Mouse (Mus musculus) intestine, embryonic 16.5 days (tissue): ENCODE measurements around the gene Gm37419. TPM values are rescaled to one million over a fixed set of nuclear protein-coding genes. Genes with fewer than 3 reads are reported as not detected.
A peak's percentile ranks its signal among the peaks of the same experiment; 100 is the strongest.

Experiments
- ATAC-seq: fragments of 200-750 bp; cut with Nextera tagmentation; 2 replicates; pipeline ENCODE4 v1.8.0; 2017; ENCODE audit warnings: moderate TSS enrichment, moderate library complexity
- H3K27ac ChIP-seq: fragments of 300-500 bp; sonication (generic); 2 replicates; pipeline ENCODE4 v1.5.1; 2014; ENCODE audit warnings: mild to moderate bottlenecking, low read length
- H3K27me3 ChIP-seq: fragments of 300-500 bp; sonication (generic); replicated peaks from 2 replicates; pipeline ENCODE4 v1.6.1; 2014; ENCODE audit warnings: low read length, control low read depth, mixed read lengths; ENCODE audit not compliant: control insufficient read depth, insufficient read depth
- H3K36me3 ChIP-seq: fragments of 300-500 bp; sonication (generic); 2 replicates; pipeline ENCODE4 v1.6.1; 2014; ENCODE audit warnings: low read length, control low read depth; ENCODE audit not compliant: control insufficient read depth, insufficient read depth
- H3K4me1 ChIP-seq: fragments of 300-500 bp; sonication (generic); 2 replicates; pipeline ENCODE4 v1.6.1; 2014; ENCODE audit warnings: low read length, control low read depth, mixed read lengths; ENCODE audit not compliant: control insufficient read depth, insufficient read depth
- H3K4me2 ChIP-seq: fragments of 300-500 bp; sonication (generic); 2 replicates; pipeline ENCODE4 v1.6.1; 2014; ENCODE audit warnings: low read depth, low read length, control low read depth
- H3K4me3 ChIP-seq: fragments of 300-500 bp; sonication (generic); 2 replicates; pipeline ENCODE4 v1.5.1; 2014; ENCODE audit warnings: mild to moderate bottlenecking, low read length
- H3K9ac ChIP-seq: fragments of 300-500 bp; sonication (generic); 2 replicates; pipeline ENCODE4 v1.6.1; 2014; ENCODE audit warnings: low read depth, low read length
- H3K9me3 ChIP-seq: fragments of 300-500 bp; sonication (generic); 2 replicates; pipeline ENCODE4 v1.6.1; 2016; ENCODE audit warnings: low read length, control low read depth; ENCODE audit not compliant: control insufficient read depth
- WGBS: fragments of 180-500 bp; shearing (Covaris S2); extraction: QIAGEN DNeasy Blood & Tissue Kit; methylation state at CpG from one replicate; pipeline ENCODE4 v1.1.7; 2014; 5-methylcytosine and 5-hydroxymethylcytosine counted together
- polyA plus RNA-seq: library from polyadenylated mRNA; unstranded; fragments of >200 nt; fragmentation: Nextera tagmentation; extraction: Ambion mirVana; gene quantifications from 2 replicates; pipeline ENCODE4 v1.2.1, GENCODE M21; 2015

The Gm37419 gene
- polyA plus RNA-seq, 1 experiment from 2014 or later, result not detected

DNA sequence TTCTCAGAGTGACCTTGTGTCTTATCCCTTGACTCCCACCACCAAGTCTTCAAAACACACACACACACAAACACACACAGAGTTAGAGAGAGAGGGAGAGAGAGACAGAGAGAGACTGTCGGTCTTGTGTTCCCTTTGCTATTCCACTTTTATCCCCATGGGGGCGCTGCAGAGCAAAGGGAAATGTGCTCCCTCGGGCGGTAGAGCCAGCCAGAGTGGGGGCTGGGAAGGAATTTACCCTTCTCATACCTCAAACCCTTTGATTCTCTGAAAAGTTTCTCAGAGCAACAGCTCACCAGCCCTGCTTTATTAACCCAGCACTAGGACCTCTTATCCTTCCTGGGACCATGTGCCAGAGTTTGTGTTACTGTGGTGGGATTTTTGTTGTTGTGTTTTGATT, 2.9 kb downstream of the Gm37419 start:
- Histone ChIP-seq H3K9me3 (no peaks in the 10 kb centered on the region), H3K9ac (no peak overlapping the region), H3K27ac (no peak overlapping the region), H3K4me1 (peaks cover 19% of the 10 kb centered on the region), H3K4me3 (no peak overlapping the region), H3K27me3 (no peaks in the 10 kb centered on the region), H3K4me2 (no peak overlapping the region), H3K36me3 (no peaks in the 10 kb centered on the region)
- 5% methylated on average over 4 of the region's 4 CpGs for WGBS
- no peak for ATAC-seq

DNA sequence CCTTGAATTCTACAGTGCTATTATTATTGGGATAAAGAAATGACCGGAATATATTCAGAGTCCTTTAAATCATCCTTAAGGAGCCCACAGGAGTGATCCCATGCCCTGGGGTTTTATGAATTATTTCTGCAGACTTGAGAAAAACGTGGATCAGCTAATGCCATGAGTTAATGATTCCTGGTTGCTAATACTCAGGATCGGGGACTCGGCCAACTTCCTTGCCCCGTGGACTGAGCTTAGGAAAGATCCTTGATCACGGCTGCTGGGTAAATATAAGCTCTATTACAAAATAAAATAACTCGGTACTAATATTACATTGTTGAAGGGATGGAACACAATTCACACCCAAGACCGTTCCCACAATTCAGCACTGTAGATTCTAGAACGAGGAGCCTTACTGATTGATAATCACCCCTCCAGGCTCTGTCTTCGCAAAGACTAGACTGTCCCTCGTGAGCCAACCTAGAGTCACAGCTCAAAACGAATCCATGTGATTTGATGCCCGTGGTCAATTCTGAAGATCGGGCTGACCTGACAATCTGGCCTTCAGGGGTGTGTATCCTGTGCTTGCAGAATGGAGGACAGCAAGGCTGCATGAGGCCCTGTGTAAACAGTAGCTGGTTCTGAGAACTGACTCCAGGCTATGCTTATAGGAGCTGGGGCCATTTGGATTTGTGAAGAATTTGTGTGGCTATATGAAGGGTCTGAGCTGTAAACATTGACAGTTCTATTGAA, 3.7 kb downstream of the Gm37419 start:
- peaks cover 15% of the 10 kb centered on the region for H3K4me1 ChIP-seq
- H3K27me3 ChIP-seq, result no peaks in the 10 kb centered on the region
- WGBS, result 79% methylated on average over 14 of the region's 14 CpGs
- no peak overlapping the region for H3K9ac ChIP-seq
- no peaks in the 10 kb centered on the region for H3K36me3 ChIP-seq
- H3K27ac ChIP-seq, result no peak overlapping the region
- no peak for ATAC-seq
- no peak overlapping the region for H3K4me3 ChIP-seq
- H3K4me2 ChIP-seq, result no peak overlapping the region
- no peaks in the 10 kb centered on the region for H3K9me3 ChIP-seq

DNA sequence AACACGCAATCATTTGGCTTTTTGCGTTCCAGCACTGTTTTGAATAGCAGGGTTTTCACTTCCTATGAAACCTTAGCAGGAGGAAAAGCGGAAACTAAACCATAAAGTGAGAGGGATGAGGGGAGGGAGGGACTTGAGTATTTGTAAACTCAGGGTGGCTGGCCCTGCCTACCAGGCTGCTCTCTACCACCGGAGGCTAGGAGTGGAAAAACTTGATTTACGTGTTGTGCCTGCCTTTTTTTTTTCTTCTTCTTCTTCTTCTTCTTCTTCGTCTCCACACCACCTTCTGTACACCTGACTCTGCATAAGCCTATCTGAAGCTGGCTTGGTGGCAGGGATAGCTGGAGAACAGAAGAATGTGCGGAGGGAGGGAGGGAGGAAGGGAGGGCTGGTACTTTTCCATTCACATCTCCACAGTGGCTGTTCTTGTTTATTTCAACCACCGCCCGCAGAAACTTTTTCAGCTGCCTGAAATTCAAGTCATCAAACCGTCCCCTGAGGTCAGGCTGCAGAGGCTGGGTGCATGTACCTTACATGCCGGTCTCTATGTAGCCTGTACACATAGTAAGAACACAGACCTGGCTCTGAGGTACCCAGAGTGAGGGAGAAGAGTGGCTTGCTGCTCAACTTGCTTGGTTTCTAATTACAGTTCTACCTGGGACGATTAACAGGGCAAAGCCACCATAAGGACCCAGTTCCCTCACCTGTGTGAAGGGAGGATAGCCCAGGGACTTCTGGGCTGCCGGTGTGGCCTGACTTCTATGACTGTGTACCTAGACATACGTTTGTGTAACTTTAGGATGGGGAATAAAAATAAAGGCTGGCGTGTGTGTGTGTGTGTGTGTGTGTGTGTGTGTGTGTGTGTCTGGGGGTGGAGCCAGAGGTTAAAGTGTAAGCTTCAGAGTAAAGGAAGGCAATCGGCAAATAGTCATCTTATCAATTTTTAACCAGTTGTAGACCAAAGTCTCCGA, 5.4 kb downstream of the Gm37419 start:
- H3K9me3 ChIP-seq, result no peaks in the 10 kb centered on the region
- H3K27ac ChIP-seq, result peak overlapping the region; percentile 86
- peak overlapping the region; percentile 27 for H3K4me3 ChIP-seq
- peaks cover 15% of the 10 kb centered on the region for H3K4me1 ChIP-seq
- ATAC-seq, result peak; percentile 66
- H3K27me3 ChIP-seq, result no peaks in the 10 kb centered on the region
- peak overlapping the region; percentile 48 for H3K4me2 ChIP-seq
- peak overlapping the region; percentile 52 for H3K9ac ChIP-seq
- H3K36me3 ChIP-seq, result no peaks in the 10 kb centered on the region
- 26% methylated on average over 17 of the region's 17 CpGs for WGBS

DNA sequence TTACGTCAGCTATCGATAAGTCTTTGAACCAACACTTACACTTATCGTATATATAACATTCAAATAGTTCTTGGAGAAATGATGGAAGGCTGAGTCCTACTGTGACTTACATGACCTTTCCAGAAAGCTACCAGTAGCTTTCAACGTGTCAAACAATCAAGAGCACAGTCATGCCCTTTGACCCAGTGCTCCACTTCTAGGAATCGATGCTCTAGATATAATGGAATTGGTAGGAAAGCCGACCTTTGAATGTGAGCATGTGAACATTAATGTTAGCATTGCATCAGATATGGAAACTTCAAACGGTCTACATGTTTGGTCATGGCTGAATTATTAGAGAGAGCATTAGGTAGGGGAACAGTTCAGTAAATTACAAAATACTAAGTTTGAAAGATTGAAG, 8.1 kb downstream of the Gm37419 start:
- WGBS, result 78% methylated on average over 7 of the region's 7 CpGs
- H3K9ac ChIP-seq, result no peak overlapping the region
- H3K4me2 ChIP-seq, result no peak overlapping the region
- H3K27ac ChIP-seq, result no peak overlapping the region
- H3K4me3 ChIP-seq, result no peak overlapping the region
- ATAC-seq, result no peak
- no peaks in the 10 kb centered on the region for H3K36me3 ChIP-seq
- no peaks in the 10 kb centered on the region for H3K27me3 ChIP-seq
- no peaks in the 10 kb centered on the region for H3K9me3 ChIP-seq
- peaks cover 12% of the 10 kb centered on the region; the same call in 1 of the 2 replicates for H3K4me1 ChIP-seq

DNA sequence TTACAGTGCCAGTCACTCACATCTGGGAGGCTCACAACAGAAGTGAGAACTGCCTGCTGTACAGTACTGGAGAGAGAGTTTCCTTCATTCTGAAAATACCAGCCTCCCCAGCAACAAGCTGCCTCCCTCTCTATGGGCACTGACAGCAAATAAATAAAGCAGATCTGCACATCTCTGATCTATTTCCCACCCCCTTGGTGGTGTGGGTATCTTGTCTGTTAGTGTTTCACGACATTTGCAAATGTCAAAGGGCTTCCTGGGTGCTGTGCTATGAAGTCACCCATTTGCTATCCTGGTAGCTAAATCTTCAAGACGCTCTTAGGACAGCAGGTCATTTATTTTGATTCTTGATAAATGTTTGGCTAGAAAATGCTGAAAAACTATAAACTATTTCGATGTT, 8.9 kb downstream of the Gm37419 start:
- Histone ChIP-seq H3K27ac (no peak overlapping the region), H3K4me2 (no peak overlapping the region), H3K36me3 (no peaks in the 10 kb centered on the region), H3K27me3 (no peaks in the 10 kb centered on the region), H3K4me3 (no peak overlapping the region), H3K9ac (no peak overlapping the region), H3K4me1 (peaks cover 10% of the 10 kb centered on the region; the same call in 1 of the 2 replicates), H3K9me3 (no peaks in the 10 kb centered on the region)
- ATAC-seq, result no peak
- WGBS, result 72% methylated on average over 3 of the region's 3 CpGs

DNA sequence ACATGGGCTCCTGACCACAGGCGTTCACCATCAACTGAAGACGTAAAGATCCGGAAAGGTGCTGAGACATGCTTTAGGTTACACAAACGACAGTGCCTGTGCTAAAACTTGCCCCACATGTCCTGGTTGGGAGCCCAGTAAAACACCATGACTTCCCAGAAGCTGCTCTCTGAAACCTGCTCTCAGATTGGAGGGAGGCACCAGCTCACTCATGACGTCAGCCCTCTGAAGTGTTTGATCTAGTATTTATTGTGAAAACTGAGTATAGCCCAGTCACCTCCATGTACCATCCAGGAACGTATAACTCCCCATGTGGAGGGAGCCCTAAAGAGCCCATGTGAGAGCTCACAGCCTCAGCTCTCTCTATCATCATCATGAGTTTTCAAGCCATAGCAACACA, 9.6 kb downstream of the Gm37419 start:
- H3K36me3 ChIP-seq, result no peaks in the 10 kb centered on the region
- no peak overlapping the region for H3K9ac ChIP-seq
- no peak overlapping the region for H3K4me2 ChIP-seq
- peaks cover 9% of the 10 kb centered on the region; the same call in 1 of the 2 replicates for H3K4me1 ChIP-seq
- H3K27me3 ChIP-seq, result no peaks in the 10 kb centered on the region
- no peaks in the 10 kb centered on the region for H3K9me3 ChIP-seq
- WGBS, result 86% methylated on average over 6 of the region's 6 CpGs
- no peak overlapping the region for H3K4me3 ChIP-seq
- no peak overlapping the region for H3K27ac ChIP-seq
- no peak for ATAC-seq

DNA sequence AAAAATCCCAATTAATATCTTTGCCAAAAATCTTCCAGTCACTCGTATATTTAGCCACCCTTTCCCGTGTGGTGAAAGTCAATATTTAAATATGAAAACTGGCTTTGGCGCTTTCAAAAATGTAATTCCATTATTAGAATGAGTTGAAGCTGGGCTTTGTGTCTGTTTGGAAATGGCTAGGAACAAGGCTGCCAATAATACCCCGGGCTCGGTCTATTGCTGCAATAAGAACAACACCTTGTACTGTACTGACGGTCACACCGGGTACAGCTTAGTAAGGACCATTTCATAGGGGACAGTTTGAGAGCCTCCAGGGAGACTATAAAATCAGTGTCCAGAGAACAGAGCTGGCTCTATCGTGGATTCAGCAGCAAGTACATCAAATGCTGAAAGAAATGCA, 17.6 kb downstream of the Gm37419 start:
- H3K9me3 ChIP-seq, result no peaks in the 10 kb centered on the region
- H3K27me3 ChIP-seq, result no peaks in the 10 kb centered on the region
- H3K4me1 ChIP-seq, result no peaks in the 10 kb centered on the region
- H3K9ac ChIP-seq, result no peak overlapping the region
- no peak overlapping the region for H3K27ac ChIP-seq
- no peaks in the 10 kb centered on the region for H3K36me3 ChIP-seq
- no peak overlapping the region for H3K4me3 ChIP-seq
- no peak for ATAC-seq
- 83% methylated on average over 8 of the region's 8 CpGs for WGBS
- H3K4me2 ChIP-seq, result no peak overlapping the region

DNA sequence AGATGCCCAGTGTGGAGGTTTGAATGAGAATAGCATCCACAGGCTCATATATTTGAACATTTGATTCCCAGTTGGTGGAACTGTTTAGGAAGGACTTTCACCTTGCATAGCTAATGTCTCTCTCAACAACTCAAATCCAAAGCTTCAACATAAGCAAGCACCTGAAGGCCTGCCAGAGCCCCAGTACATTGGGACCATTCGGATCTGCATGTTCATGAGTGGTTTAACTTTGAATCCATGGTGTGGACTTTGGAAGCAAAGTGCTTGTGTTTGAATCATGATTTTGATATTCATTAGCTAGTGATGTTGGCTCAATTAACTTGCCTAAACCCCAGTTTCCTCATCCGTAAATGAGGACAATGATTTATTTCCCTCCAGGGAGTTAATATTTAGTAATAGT, 21.6 kb downstream of the Gm37419 start:
- Histone ChIP-seq H3K4me2 (no peak overlapping the region), H3K36me3 (no peaks in the 10 kb centered on the region), H3K9ac (no peak overlapping the region), H3K4me1 (no peaks in the 10 kb centered on the region), H3K9me3 (no peaks in the 10 kb centered on the region), H3K4me3 (no peak overlapping the region), H3K27me3 (no peaks in the 10 kb centered on the region), H3K27ac (no peak overlapping the region)
- WGBS, result 87% methylated on average over 2 of the region's 2 CpGs
- ATAC-seq, result no peak

DNA sequence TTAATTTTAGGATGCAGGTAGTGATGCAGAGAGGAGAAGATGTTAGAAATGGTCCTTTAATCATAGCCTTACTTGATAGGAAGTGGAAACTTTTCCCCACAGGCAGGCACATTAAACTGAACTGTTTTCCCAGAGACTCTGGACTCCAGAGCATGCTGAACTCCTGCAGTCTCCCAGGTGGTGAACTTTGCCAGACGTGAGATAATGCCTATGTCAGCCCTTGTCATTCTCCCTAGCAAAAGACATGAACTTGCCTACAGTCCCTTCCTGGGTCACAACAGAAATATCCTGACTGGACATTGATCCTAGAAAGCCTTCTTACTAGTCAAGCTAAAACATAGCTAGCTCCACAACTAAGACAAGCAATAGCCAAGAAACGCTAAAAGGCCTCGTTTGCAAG, 23.0 kb downstream of the Gm37419 start:
- whole genome bisulfite sequencing, result 81% methylated on average over 3 of the region's 3 CpGs
- H3K9ac ChIP-seq, result no peak overlapping the region
- no peaks in the 10 kb centered on the region for H3K27me3 ChIP-seq
- no peak overlapping the region for H3K4me3 ChIP-seq
- no peak overlapping the region for H3K4me2 ChIP-seq
- H3K36me3 ChIP-seq, result no peaks in the 10 kb centered on the region
- H3K27ac ChIP-seq, result no peak overlapping the region
- no peaks in the 10 kb centered on the region for H3K9me3 ChIP-seq
- ATAC-seq, result peak; percentile 68; the same call in 1 of the 2 replicates
- H3K4me1 ChIP-seq, result no peaks in the 10 kb centered on the region
